Mouse (Mus musculus): Measurements from ENCODE around the gene Dlx3. TPM values are rescaled to one million over a fixed set of nuclear protein-coding genes. Genes with fewer than 3 reads are reported as not detected.

Dlx3 gene
- polyA plus RNA-seq, 1 experiment: 2.0 TPM

DNA sequence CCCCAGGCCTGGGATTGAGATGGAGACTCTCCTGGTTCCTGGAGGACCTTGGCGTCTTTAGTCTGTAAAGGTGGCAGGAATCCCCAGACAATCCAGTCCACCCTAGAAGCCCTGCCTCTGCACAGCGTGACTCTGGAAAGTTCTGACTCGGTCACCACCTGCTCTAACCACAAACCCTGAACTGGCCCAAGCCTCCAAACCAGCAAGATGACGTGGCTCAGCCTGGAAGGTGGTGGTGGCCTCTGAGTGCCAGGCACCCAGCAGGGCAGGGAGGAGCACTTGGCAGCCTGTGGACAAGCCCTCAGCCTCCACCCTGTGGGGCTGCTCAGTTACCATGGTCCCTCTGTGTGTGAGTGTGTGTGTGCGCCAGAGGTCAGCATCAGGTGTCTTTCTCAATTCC is 38.0 kb downstream of the Dlx3 start:
- Histone ChIP-seq H3K4me1 (ENCODE audit: control insufficient read depth, insufficient read depth, low read length) (no peaks in the 10 kb centered on the region), H3K4me3 (replicated peaks; ENCODE audit: extremely low read depth, low read depth, low read length) (no peak overlapping the region)
- 64% methylated on average over 5 of the region's 5 CpGs for WGBS
- TF ChIP-seq POLR2A (IDR thresholded peaks at IDR 0.05; ENCODE audit: borderline replicate concordance, extremely low read depth, low read depth, low read length) (no peak), CTCF (IDR thresholded peaks at IDR 0.05; ENCODE audit: insufficient read depth, low read length) (no peak)
- no peak for DNase-seq

DNA sequence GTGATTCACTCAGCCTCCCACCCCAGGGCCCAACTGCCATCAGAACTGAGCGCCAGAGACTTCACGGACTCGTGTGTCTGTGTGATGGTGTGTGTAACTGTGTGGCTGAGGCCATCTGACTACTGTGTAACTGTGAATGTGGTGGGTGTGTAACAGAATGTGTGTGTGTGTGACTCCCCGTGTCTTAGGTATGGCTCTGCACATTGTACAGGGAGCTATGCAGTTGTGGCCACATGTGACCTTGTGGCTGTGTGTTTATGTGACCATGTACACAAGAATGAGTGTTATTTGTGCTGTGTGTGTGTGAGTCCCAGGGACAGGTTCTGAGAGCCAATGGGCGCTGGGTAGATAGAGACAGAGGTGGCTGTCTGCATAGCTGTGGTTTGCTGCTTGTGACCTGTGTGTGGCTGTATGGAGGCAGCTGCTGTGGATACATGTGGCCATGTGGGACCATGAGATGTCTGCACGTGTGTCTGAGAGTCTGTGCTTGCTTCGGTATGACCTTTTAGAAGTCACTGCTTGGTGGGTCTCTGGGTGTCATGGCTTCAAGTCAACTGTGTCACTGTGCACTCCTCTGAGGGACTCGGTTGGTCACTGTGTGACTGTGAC is 39.9 kb downstream of the Dlx3 start:
- no peak overlapping the region for H3K4me3 ChIP-seq (replicated peaks; ENCODE audit: extremely low read depth, low read depth, low read length)
- DNase-seq: no peak
- 80% methylated on average over 8 of the region's 8 CpGs for WGBS
- no peak for TF ChIP-seq CTCF (IDR thresholded peaks at IDR 0.05; ENCODE audit: insufficient read depth, low read length)
- no peak for TF ChIP-seq POLR2A (IDR thresholded peaks at IDR 0.05; ENCODE audit: borderline replicate concordance, extremely low read depth, low read depth, low read length)
- H3K4me1 ChIP-seq (ENCODE audit: control insufficient read depth, insufficient read depth, low read length): no peaks in the 10 kb centered on the region

DNA sequence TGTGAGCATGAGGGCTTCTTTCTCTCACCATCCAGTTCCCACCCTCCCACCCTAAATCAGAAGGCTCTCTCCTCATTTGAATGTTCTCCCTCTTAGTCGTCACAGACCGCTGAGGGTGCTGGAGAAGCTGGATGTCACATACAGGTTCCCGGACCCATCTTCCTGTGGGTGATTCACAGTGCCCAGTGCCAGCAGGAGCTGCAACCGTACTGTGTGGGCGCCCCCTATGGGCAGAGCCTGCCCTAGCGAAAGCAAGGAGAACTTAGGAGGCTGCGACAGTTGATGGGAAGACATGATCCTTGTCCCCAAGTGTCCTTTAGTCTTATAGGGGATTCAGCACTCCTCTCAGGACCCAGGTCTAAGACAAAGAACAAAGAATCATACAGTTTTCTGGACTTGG is 40.8 kb downstream of the Dlx3 start:
- WGBS: 53% methylated on average over 7 of the region's 7 CpGs
- Histone ChIP-seq H3K4me1 (ENCODE audit: control insufficient read depth, insufficient read depth, low read length) (no peaks in the 10 kb centered on the region), H3K4me3 (replicated peaks; ENCODE audit: extremely low read depth, low read depth, low read length) (no peak overlapping the region)
- TF ChIP-seq POLR2A (IDR thresholded peaks at IDR 0.05; ENCODE audit: borderline replicate concordance, extremely low read depth, low read depth, low read length) (no peak), CTCF (IDR thresholded peaks at IDR 0.05; ENCODE audit: insufficient read depth, low read length) (peak; percentile 3; the same call in 1 of the 2 replicates)
- DNase-seq: no peak

GRCm38 (mm10) chr11:95161708-95162107 is 41.8 kb downstream of the Dlx3 start:
- no peak overlapping the region for H3K4me3 ChIP-seq (replicated peaks; ENCODE audit: extremely low read depth, low read depth, low read length)
- H3K4me1 ChIP-seq (ENCODE audit: control insufficient read depth, insufficient read depth, low read length): no peaks in the 10 kb centered on the region
- no peak for DNase-seq
- WGBS: 70% methylated on average over 4 of the region's 4 CpGs
- no peak for TF ChIP-seq POLR2A (IDR thresholded peaks at IDR 0.05; ENCODE audit: borderline replicate concordance, extremely low read depth, low read depth, low read length)
- TF ChIP-seq CTCF (IDR thresholded peaks at IDR 0.05; ENCODE audit: insufficient read depth, low read length): no peak

DNA sequence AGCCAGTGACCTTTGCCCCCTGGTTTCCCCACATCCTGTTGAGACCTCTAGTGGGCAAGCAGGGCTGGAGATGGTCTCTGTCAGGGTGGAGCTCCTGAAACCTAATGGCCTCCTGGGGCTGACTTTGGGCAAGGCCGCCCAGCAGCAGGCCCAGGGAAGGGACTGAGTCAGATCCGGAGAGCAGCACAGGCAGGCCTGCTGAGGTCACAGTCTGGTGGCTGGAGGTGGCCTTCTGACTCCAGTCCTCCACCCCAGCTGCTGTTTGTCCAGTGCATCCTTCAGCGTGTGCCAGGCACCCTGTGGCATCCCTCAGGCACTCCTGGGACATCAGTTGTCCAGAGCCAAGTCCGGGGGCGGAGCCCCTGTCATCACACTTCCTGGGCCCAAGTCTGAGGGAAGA is 45.9 kb downstream of the Dlx3 start:
- DNase-seq: no peak
- WGBS: 79% methylated on average over 5 of the region's 5 CpGs
- H3K4me1 ChIP-seq (ENCODE audit: control insufficient read depth, insufficient read depth, low read length): no peaks in the 10 kb centered on the region
- H3K4me3 ChIP-seq (replicated peaks; ENCODE audit: extremely low read depth, low read depth, low read length): no peak overlapping the region
- no peak for TF ChIP-seq CTCF (IDR thresholded peaks at IDR 0.05; ENCODE audit: insufficient read depth, low read length)
- TF ChIP-seq POLR2A (IDR thresholded peaks at IDR 0.05; ENCODE audit: borderline replicate concordance, extremely low read depth, low read depth, low read length): no peak

Other genes starting within 250 kb of the Dlx3 start
- 108 and 115 TPM in 2 replicates for gene Col1a1, start 183.9 kb upstream of the Dlx3 start, polyA plus RNA-seq (2012; rRNA removed)
- not detected in 2 replicates for gene Hils1, start 152.5 kb upstream of the Dlx3 start, polyA plus RNA-seq (2012; rRNA removed)
- 19.9 and 54.4 TPM in 2 replicates for gene Sgca, start 143.8 kb upstream of the Dlx3 start, polyA plus RNA-seq (2012; rRNA removed)
- 58.7 and 67.7 TPM in 2 replicates for gene Ppp1r9b, start 129.1 kb upstream of the Dlx3 start, polyA plus RNA-seq (2012; rRNA removed)
- gene Samd14, start 110.2 kb upstream of the Dlx3 start, polyA plus RNA-seq (2012; rRNA removed): 5.9 and 7.0 TPM in 2 replicates
- gene Pdk2, start 78.8 kb upstream of the Dlx3 start, polyA plus RNA-seq (2012; rRNA removed): 53.0 and 67.3 TPM in 2 replicates
- 181 and 187 TPM in 2 replicates for gene Itga3, start 43.3 kb upstream of the Dlx3 start, polyA plus RNA-seq (2012; rRNA removed)
- gene Dlx4, start 26.1 kb downstream of the Dlx3 start, polyA plus RNA-seq (2012; rRNA removed): 0.20 and 0.50 TPM in 2 replicates
- gene Tac4, start 141.4 kb downstream of the Dlx3 start, polyA plus RNA-seq (2012; rRNA removed): 0.09 and 0.12 TPM in 2 replicates
- 21.5 and 37.2 TPM in 2 replicates for gene Kat7, start 190.1 kb downstream of the Dlx3 start, polyA plus RNA-seq (2012; rRNA removed)
- gene Fam117a, start 216.9 kb downstream of the Dlx3 start, polyA plus RNA-seq (2012; rRNA removed): 55.8 and 59.8 TPM in 2 replicates